In genomic region chr10:62340991-62341390, GRCm38 (mm10) we compare ENCODE assay signal across 9 mouse cellular contexts. TPM values are rescaled to one million over a fixed set of nuclear protein-coding genes. Genes with fewer than 3 reads are reported as not detected.
DNase-seq lines count a peak whose midpoint lies in the region; ATAC-seq and TF ChIP-seq lines count a peak whose summit lies in the region.
"Had no signal": no experiment of that assay in that cellular context is flagged by ENCODE, and none has a peak within 500 bp of the region (broad histone marks: within the 10 kb centered on the region; RNA-seq: fewer than 3 reads in every experiment).

No protein-coding gene starts in this region.

- ATAC-seq in forebrain, postnatal 0 days: no peak
- no peak for ATAC-seq in liver, embryonic 15.5 days (ENCODE audit: insufficient read depth)

- peak overlapping the region; percentile 94 for H3K27ac ChIP-seq in heart, embryonic 10.5 days
- no peak overlapping the region for H3K27ac ChIP-seq in ES-Bruce4 (ENCODE audit: insufficient read depth, low read length)
- peak overlapping the region; percentile 85; the same call in 1 of the 2 replicates for H3K27ac ChIP-seq in forebrain, postnatal 0 days (ENCODE audit: low read depth, low read length)
- H3K27ac ChIP-seq in liver, embryonic 15.5 days (replicated peaks): peak overlapping the region; percentile 98

- no peak for DNase-seq in heart, embryonic 10.5 days (ENCODE audit: low spot score)
- no peak for DNase-seq in heart, adult 9 months (ENCODE audit: low spot score in 2 of 2)
- DNase-seq in forebrain, postnatal 0 days: no peak
- DNase-seq in embryo, embryonic 10 days (ENCODE audit: low spot score): no peak
- DNase-seq in urinary bladder, postnatal 14 days (ENCODE audit: low spot score): no peak
- DNase-seq in spleen, adult 12 weeks (ENCODE audit: low spot score): no peak
- DNase-seq: right cerebral cortex, postnatal 14 days had no signal

- peaks cover 70% of the 10 kb centered on the region for H3K4me1 ChIP-seq in heart, embryonic 10.5 days
- H3K4me1 ChIP-seq in ES-Bruce4 (ENCODE audit: control insufficient read depth, insufficient read depth, low read length): peaks cover 5% of the 10 kb centered on the region
- H3K4me1 ChIP-seq in forebrain, postnatal 0 days (ENCODE audit: insufficient read depth): peaks cover 3% of the 10 kb centered on the region; the same call in 1 of the 2 replicates
- peaks cover 93% of the 10 kb centered on the region for H3K4me1 ChIP-seq in liver, embryonic 15.5 days (replicated peaks)

- H3K9me3 ChIP-seq in heart, embryonic 10.5 days: no peaks in the 10 kb centered on the region
- H3K9me3 ChIP-seq in ES-Bruce4 (replicated peaks; ENCODE audit: control insufficient read depth, insufficient read depth, low read length, poor library complexity, severe bottlenecking): no peaks in the 10 kb centered on the region
- no peaks in the 10 kb centered on the region for H3K9me3 ChIP-seq in forebrain, postnatal 0 days (ENCODE audit: low read length)
- no peaks in the 10 kb centered on the region for H3K9me3 ChIP-seq in liver, embryonic 15.5 days (replicated peaks)

- 34% methylated on average over 3 of the region's 3 CpGs for WGBS in heart, embryonic 10.5 days
- 11% methylated on average over 3 of the region's 3 CpGs for WGBS in forebrain, postnatal 0 days
- 14% methylated on average over 3 of the region's 3 CpGs for WGBS in liver, embryonic 15.5 days (ENCODE audit: insufficient replicate concordance)

- no peak for TF ChIP-seq CTCF in ES-Bruce4 (IDR thresholded peaks at IDR 0.05; ENCODE audit: low read depth, low read length)
- no peak for TF ChIP-seq CTCF in forebrain, postnatal 0 days (IDR thresholded peaks at IDR 0.05; ENCODE audit: low read depth)

- no peak for TF ChIP-seq POLR2A in ES-Bruce4 (IDR thresholded peaks at IDR 0.05; ENCODE audit: insufficient read depth, low read length)

- H3K4me3 ChIP-seq in heart, embryonic 10.5 days: peak overlapping the region; percentile 82
- H3K4me3 ChIP-seq in ES-Bruce4 (ENCODE audit: low read depth, low read length): peak overlapping the region; percentile 71
- H3K4me3 ChIP-seq in forebrain, postnatal 0 days (ENCODE audit: low read depth, low read length): peak overlapping the region; percentile 77
- H3K4me3 ChIP-seq in liver, embryonic 15.5 days (replicated peaks): peak overlapping the region; percentile 88

- H3K4me2 ChIP-seq in forebrain, postnatal 0 days (ENCODE audit: low read depth): peak overlapping the region; percentile 84
- peak overlapping the region; percentile 91 for H3K4me2 ChIP-seq in liver, embryonic 15.5 days

- H3K36me3 ChIP-seq in heart, embryonic 10.5 days: no peaks in the 10 kb centered on the region
- H3K36me3 ChIP-seq in ES-Bruce4 (ENCODE audit: control insufficient read depth, insufficient read depth, low read length, poor library complexity, severe bottlenecking): no peaks in the 10 kb centered on the region
- no peaks in the 10 kb centered on the region for H3K36me3 ChIP-seq in forebrain, postnatal 0 days (ENCODE audit: insufficient read depth)
- H3K36me3 ChIP-seq in liver, embryonic 15.5 days (replicated peaks): peaks cover 27% of the 10 kb centered on the region

- H3K9ac ChIP-seq in ES-Bruce4 (ENCODE audit: low read depth, poor library complexity, severe bottlenecking): peak overlapping the region; percentile 0; the same call in 1 of the 2 replicates
- peak overlapping the region; percentile 87 for H3K9ac ChIP-seq in forebrain, postnatal 0 days
- peak overlapping the region; percentile 89 for H3K9ac ChIP-seq in liver, embryonic 15.5 days

- no peaks in the 10 kb centered on the region for H3K27me3 ChIP-seq in heart, embryonic 10.5 days (ENCODE audit: insufficient read depth, poor library complexity, severe bottlenecking)
- no peaks in the 10 kb centered on the region for H3K27me3 ChIP-seq in ES-Bruce4 (ENCODE audit: control insufficient read depth, insufficient read depth, low read length, poor library complexity, severe bottlenecking)
- no peaks in the 10 kb centered on the region for H3K27me3 ChIP-seq in forebrain, postnatal 0 days (ENCODE audit: insufficient read depth, low read length)
- H3K27me3 ChIP-seq in liver, embryonic 15.5 days: no peaks in the 10 kb centered on the region

- no peak for TF ChIP-seq EP300 in ES-Bruce4 (IDR thresholded peaks at IDR 0.05; ENCODE audit: insufficient read depth, low read depth, low read length)

RNA-seq across cellular contexts. Expression of gene Hk1, which starts 38.7 kb away (rescaled TPM):
- polyA plus RNA-seq in heart, embryonic 10.5 days (2016; fragmentation: Nextera tagmentation; extraction: Ambion mirVana): 157 and 286 TPM in 2 replicates
- 59.5 and 61.3 TPM in 2 replicates for polyA plus RNA-seq in ES-Bruce4 (2011; ENCODE audit: insufficient read depth, insufficient read length, low read depth, missing spikeins)
- 86.2 and 90.1 TPM in 2 replicates for total RNA-seq in forebrain, postnatal 0 days (2014; rRNA removed)
- polyA plus RNA-seq in forebrain, postnatal 0 days (2015; fragmentation: Nextera tagmentation; extraction: Ambion mirVana): 109 and 140 TPM in 2 replicates
- polyA plus RNA-seq in liver, embryonic 15.5 days (2015; fragmentation: Nextera tagmentation; extraction: Ambion mirVana): 85.1 and 99.9 TPM in 2 replicates

Comparison
In these comparisons a context has a peak if more than half of its experiments do, and no peak if none do; other contexts are left out.
1. H3K9ac ChIP-seq: peak in every context shown above with its lines; median percentile 89 in liver, embryonic 15.5 days; 87 in forebrain, postnatal 0 days; 0 in ES-Bruce4.